Mouse (Mus musculus) testis, adult 10 weeks (tissue): Measurements from ENCODE around the gene Klf13. TPM values are rescaled to one million over a fixed set of nuclear protein-coding genes. Genes with fewer than 3 reads are reported as not detected.

Experiments used
- polyA plus RNA-seq: library from polyadenylated mRNA; stranded (reverse); fragments of 350-450 nt; fragmentation: Illumina TruSeq; extraction: RNeasy Lipid Tissue Mini Kit (QIAGEN cat#74804); gene quantifications from one replicate; pipeline ENCODE4 v1.2.3, GENCODE M21; 2014; ENCODE audit warnings: low read depth, low replicate concordance

Klf13 gene
- polyA plus RNA-seq, result 1.1 TPM

GRCm38 (mm10) chr7:63938914-63939396, at the start of gene Klf13:
Gene Klf13, minus strand, starts transcription at chr7:63938915.

GRCm38 (mm10) chr7:63916268-63916907, 22.3 kb downstream of the Klf13 start, which contains the start of gene E030018B13Rik:
Gene E030018B13Rik, plus strand, starts transcription at chr7:63916857.

Other genes with a start within 250 kb of the Klf13 start
- gene E030018B13Rik, start 22.1 kb downstream of the Klf13 start, polyA plus RNA-seq, result not detected
- gene Trpm1, start 214.9 kb upstream of the Klf13 start, polyA plus RNA-seq, result 2.1 TPM